Mouse (Mus musculus): ENCODE results near the gene Pcgf2. TPM values are rescaled to one million over a fixed set of nuclear protein-coding genes. Genes with fewer than 3 reads are reported as not detected.

Gene Pcgf2
- polyA plus RNA-seq, 1 experiment from 2014 or later, result 24.1 TPM

GRCm38 (mm10) chr11:97698741-97699611, 1.3 kb downstream of the Pcgf2 start:
- H3K36me3 ChIP-seq (replicated peaks), result peaks cover 26% of the 10 kb centered on the region
- H3K4me3 ChIP-seq, result peak overlapping the region; percentile 94
- peak; percentile 91 for DNase-seq (ENCODE audit: low spot score)
- WGBS, result under 1% methylated on average over 63 of the region's 63 CpGs
- no peaks in the 10 kb centered on the region for H3K9me3 ChIP-seq
- peak overlapping the region; percentile 99 for H3K27ac ChIP-seq (replicated peaks)
- no peaks in the 10 kb centered on the region; the same call in 1 of the 2 replicates for H3K27me3 ChIP-seq (replicated peaks; ENCODE audit: low read depth, poor library complexity, severe bottlenecking)
- peaks cover 63% of the 10 kb centered on the region for H3K4me1 ChIP-seq

GRCm38 (mm10) chr11:97697891-97698529, 2.3 kb downstream of the Pcgf2 start:
- Histone ChIP-seq H3K9me3 (no peaks in the 10 kb centered on the region), H3K4me3 (peak overlapping the region; percentile 94), H3K4me1 (peaks cover 64% of the 10 kb centered on the region), H3K27me3 (replicated peaks; ENCODE audit: low read depth, poor library complexity, severe bottlenecking) (no peaks in the 10 kb centered on the region; the same call in 1 of the 2 replicates), H3K36me3 (replicated peaks) (peaks cover 33% of the 10 kb centered on the region), H3K27ac (replicated peaks) (peak overlapping the region; percentile 99)
- WGBS, result under 1% methylated on average over 14 of the region's 14 CpGs
- DNase-seq (ENCODE audit: low spot score), result peak; percentile 70

- H3K4me1 ChIP-seq, result peaks cover 67% of the 10 kb centered on the region
- peak overlapping the region; percentile 99 for H3K27ac ChIP-seq (replicated peaks)
- H3K36me3 ChIP-seq (replicated peaks), result peaks cover 40% of the 10 kb centered on the region
- DNase-seq (ENCODE audit: low spot score), result no peak
- no peaks in the 10 kb centered on the region for H3K9me3 ChIP-seq
- peak overlapping the region; percentile 94 for H3K4me3 ChIP-seq
- no peaks in the 10 kb centered on the region; the same call in 1 of the 2 replicates for H3K27me3 ChIP-seq (replicated peaks; ENCODE audit: low read depth, poor library complexity, severe bottlenecking)
- 56% methylated on average over 11 of the region's 11 CpGs for WGBS
Measured at GRCm38 (mm10) chr11:97697199-97697890, 3.0 kb downstream of the Pcgf2 start.

GRCm38 (mm10) chr11:97696669-97697068, 3.6 kb downstream of the Pcgf2 start:
- Histone ChIP-seq H3K4me1 (peaks cover 62% of the 10 kb centered on the region), H3K36me3 (replicated peaks) (peaks cover 47% of the 10 kb centered on the region), H3K27me3 (replicated peaks; ENCODE audit: low read depth, poor library complexity, severe bottlenecking) (no peaks in the 10 kb centered on the region; the same call in 1 of the 2 replicates), H3K27ac (replicated peaks) (no peak overlapping the region), H3K4me3 (peak overlapping the region; percentile 94), H3K9me3 (no peaks in the 10 kb centered on the region)
- 59% methylated on average over 8 of the region's 8 CpGs for WGBS
- DNase-seq (ENCODE audit: low spot score), result no peak

DNA sequence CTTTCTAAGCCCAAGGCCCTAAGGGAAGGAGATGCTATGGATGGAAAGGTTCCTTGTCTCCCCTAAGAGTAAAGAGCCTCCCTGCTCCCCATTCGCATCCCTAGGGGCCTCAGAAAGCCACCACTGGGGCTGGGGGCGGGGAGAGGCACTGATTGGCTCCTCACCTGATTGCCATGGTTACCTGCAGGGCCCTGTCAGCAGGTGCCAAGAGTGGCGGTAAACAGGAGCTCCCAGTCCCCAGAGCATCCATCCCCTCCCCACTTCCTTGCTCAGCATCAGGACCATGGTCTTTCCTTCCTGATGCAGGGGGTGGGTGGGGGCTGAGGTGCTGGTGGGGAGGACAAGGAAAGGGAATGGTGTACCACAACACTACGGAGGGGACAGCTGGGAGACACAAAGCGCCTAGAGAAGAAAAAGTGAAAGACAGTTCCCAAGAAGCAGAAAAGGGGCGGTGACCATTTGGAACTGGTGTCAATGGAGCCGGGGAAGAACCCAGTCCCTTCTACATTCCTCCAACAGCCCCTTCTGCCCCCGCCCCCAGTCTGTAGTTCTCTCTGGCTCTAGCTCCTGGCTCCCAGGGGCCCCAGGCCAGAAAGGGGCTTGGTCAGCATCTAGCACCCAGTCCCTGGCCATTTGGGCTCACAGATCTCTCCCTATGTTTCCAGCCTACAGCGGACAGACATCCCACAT, 4.4 kb downstream of the Pcgf2 start:
- Histone ChIP-seq H3K27me3 (replicated peaks; ENCODE audit: low read depth, poor library complexity, severe bottlenecking) (no peaks in the 10 kb centered on the region), H3K27ac (replicated peaks) (peak overlapping the region; percentile 35), H3K4me3 (peak overlapping the region; percentile 94), H3K4me1 (peaks cover 54% of the 10 kb centered on the region), H3K9me3 (no peaks in the 10 kb centered on the region), H3K36me3 (replicated peaks) (peaks cover 55% of the 10 kb centered on the region)
- DNase-seq (ENCODE audit: low spot score), result no peak
- 38% methylated on average over 9 of the region's 9 CpGs for WGBS

DNA sequence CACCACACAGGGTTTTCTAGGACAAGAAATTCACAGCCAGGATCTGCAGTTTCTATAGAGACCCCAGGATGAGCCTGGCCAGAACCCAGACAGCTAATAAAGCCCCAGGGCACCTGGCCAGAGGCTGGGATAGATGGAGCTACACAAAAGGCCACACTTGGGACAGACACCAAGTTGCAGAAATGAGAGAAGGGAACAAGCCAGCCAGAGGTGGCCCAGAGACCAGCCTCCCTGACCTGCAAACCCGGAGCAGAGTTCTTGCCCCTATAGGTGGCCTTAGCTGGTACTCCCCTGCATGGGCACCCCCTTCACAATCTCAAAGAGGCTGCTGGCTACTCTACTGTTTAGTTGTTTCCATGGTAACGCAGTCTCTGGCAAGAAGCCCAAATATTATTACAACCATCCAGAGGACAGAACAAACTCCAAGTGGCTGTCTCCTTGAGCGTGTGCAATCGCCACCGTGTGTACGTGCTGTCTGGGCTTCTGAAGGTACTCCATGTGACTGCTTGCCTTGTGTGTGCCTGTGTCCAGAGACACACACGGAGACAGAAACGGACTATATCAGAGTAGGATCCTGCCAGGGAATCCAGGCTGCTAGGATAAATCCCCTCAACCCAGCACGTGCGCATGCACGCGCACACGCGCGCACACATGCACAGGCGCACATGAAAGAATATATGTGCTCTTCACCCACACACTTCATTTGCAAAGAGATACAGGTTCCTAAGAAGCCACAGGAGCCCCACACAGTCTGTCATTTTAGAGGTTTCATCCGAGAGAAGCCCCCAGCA, 5.2 kb downstream of the Pcgf2 start:
- Histone ChIP-seq H3K27ac (replicated peaks) (peak overlapping the region; percentile 24; the same call in 1 of the 2 replicates), H3K4me1 (peaks cover 50% of the 10 kb centered on the region), H3K9me3 (no peaks in the 10 kb centered on the region), H3K27me3 (replicated peaks; ENCODE audit: low read depth, poor library complexity, severe bottlenecking) (no peaks in the 10 kb centered on the region), H3K4me3 (peak overlapping the region; percentile 94; the same call in 1 of the 2 replicates), H3K36me3 (replicated peaks) (peaks cover 62% of the 10 kb centered on the region)
- WGBS, result 70% methylated on average over 17 of the region's 17 CpGs
- DNase-seq (ENCODE audit: low spot score), result no peak

DNA sequence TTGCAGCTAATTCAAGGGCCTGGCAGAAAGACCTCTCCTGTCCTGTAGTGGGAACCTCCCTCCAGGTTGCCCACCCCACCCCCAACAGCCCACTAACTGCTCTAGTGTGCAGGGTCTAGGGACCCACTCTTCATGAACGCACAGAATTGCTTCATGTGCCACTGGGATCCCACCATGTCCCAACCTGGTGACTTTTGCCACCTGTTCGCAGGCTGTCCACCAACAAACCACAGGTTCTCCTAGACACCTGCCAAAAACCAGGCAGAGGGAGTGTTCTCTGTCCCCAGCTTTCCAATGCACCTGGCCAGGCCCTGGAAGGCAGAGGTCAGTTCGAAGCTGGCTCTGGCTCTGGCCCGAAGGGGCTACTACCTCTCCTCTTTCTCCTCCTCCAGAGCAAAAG, 5.9 kb downstream of the Pcgf2 start:
- no peak overlapping the region for H3K27ac ChIP-seq (replicated peaks)
- H3K4me1 ChIP-seq, result peaks cover 50% of the 10 kb centered on the region
- peaks cover 68% of the 10 kb centered on the region for H3K36me3 ChIP-seq (replicated peaks)
- no peaks in the 10 kb centered on the region for H3K9me3 ChIP-seq
- DNase-seq (ENCODE audit: low spot score), result no peak
- H3K27me3 ChIP-seq (replicated peaks; ENCODE audit: low read depth, poor library complexity, severe bottlenecking), result no peaks in the 10 kb centered on the region
- 92% methylated on average over 4 of the region's 4 CpGs for WGBS
- H3K4me3 ChIP-seq, result peak overlapping the region; percentile 94; the same call in 1 of the 2 replicates

GRCm38 (mm10) chr11:97689861-97690260, 10.4 kb downstream of the Pcgf2 start:
- Histone ChIP-seq H3K4me3 (peak overlapping the region; percentile 21; the same call in 1 of the 2 replicates), H3K4me1 (peaks cover 42% of the 10 kb centered on the region), H3K27me3 (replicated peaks; ENCODE audit: low read depth, poor library complexity, severe bottlenecking) (no peaks in the 10 kb centered on the region), H3K9me3 (no peaks in the 10 kb centered on the region), H3K36me3 (replicated peaks) (peaks cover 80% of the 10 kb centered on the region), H3K27ac (replicated peaks) (no peak overlapping the region)
- 33% methylated on average over 10 of the region's 10 CpGs for WGBS
- peak; percentile 85 for DNase-seq (ENCODE audit: low spot score)

- Histone ChIP-seq H3K27me3 (replicated peaks; ENCODE audit: low read depth, poor library complexity, severe bottlenecking) (no peaks in the 10 kb centered on the region), H3K4me1 (peaks cover 35% of the 10 kb centered on the region), H3K4me3 (0 out of 2 replicates have a peak overlapping the region, but pooled peaks have one; percentile 61), H3K9me3 (no peaks in the 10 kb centered on the region), H3K36me3 (replicated peaks) (peaks cover 73% of the 10 kb centered on the region), H3K27ac (replicated peaks) (no peak overlapping the region)
- no peak for DNase-seq (ENCODE audit: low spot score)
- 89% methylated on average over 3 of the region's 3 CpGs for WGBS
Measured at GRCm38 (mm10) chr11:97687061-97687460, 13.2 kb downstream of the Pcgf2 start.

DNA sequence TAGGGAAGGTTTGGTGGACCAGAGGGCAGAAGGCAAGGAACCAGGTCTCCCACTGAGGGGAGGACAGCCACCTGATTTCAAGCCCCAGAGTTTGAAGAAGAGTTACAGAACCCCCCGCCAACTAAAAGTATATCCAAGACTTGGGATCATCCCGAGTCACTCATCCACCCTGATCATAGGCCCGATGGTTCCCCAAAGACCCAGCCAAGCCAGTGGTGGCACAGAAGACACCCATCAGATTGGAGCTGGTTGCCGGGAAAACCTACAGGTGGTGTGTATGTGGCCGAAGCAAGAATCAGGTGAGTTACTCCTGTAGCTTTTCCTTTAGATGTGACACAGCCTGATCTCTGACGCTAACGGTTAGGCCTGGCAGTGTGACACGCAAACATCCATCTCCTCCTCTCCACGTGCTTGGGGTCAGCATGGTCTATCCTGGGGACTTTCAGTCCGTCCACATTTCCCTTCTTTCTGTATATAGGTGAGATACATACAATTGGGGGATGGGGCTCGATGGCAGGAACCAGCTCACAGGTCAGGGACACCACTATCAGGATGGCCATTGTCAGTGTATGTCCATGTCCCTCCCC, 13.9 kb downstream of the Pcgf2 start:
- WGBS, result 65% methylated on average over 11 of the region's 11 CpGs
- Histone ChIP-seq H3K4me3 (peak overlapping the region; percentile 61), H3K36me3 (replicated peaks) (peaks cover 73% of the 10 kb centered on the region), H3K4me1 (peaks cover 35% of the 10 kb centered on the region), H3K27me3 (replicated peaks; ENCODE audit: low read depth, poor library complexity, severe bottlenecking) (0 out of 2 replicates have a peak, but pooled peaks cover 3% of the 10 kb centered on the region), H3K27ac (replicated peaks) (peak overlapping the region; percentile 27; the same call in 1 of the 2 replicates), H3K9me3 (no peaks in the 10 kb centered on the region)
- no peak for DNase-seq (ENCODE audit: low spot score)
